Mouse (Mus musculus) c-Kit-positive CD71-negative TER-119-negative erythroid progenitor cells, embryonic 14.5 days (primary cell): Measurements from ENCODE around the gene Vmn1r24.
"Not testable (repeated sequence)": the region's sequence is repeated elsewhere in the genome, so short reads cannot be mapped to it uniquely, and the experiment has no call there.

Experiments used
- DNase-seq: peaks from one replicate; pipeline ENCODE4 v3.0.0-alpha.2; 2013; ENCODE audit warnings: low read depth

Gene Vmn1r24

DNA sequence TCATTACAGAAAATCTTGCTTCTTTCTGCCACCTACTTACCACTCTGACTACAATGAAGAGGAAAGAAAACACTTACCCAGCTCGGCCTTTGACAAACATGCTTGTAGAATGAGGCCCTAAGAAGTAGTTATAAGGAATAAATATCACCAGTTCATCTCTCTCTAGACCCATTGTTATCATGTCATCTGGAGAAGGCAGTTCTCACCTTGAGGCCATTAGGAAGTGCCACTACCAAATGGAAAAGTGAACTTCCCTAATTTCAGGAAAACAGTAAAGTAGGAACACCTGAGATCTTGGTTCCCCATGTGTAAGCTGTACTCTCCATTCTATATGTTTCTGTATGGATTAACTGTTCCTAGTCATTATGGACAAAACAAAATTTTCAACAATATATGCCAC, at the start of gene Vmn1r24:
Vmn1r24 (minus strand) TSS at position 101 of the 400 bp plus-strand sequence.
- not testable (repeated sequence) for DNase-seq

DNA sequence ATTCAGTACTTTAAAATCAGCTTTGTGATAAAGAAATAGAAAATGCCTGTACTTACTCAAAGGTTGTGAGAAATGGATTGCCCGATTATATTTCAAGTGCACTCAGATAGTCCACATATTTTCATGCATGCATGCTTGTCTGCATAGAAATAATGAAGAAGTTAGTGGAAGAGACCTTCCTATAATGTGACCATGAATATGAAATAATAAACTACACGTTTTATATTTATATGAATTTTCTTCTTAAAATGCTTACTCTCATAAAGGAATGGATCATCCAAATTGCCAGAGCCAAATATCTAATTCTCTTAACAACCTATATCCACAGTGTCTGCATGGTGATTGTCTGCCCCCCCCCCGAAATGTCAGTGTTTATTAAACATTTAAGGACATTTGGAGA, 19.4 kb upstream of the Vmn1r24 start, which contains the start of gene Vmn1r25:
Vmn1r25 (minus strand) TSS at position 101 of the 400 bp plus-strand sequence.
- no peak for DNase-seq

DNA sequence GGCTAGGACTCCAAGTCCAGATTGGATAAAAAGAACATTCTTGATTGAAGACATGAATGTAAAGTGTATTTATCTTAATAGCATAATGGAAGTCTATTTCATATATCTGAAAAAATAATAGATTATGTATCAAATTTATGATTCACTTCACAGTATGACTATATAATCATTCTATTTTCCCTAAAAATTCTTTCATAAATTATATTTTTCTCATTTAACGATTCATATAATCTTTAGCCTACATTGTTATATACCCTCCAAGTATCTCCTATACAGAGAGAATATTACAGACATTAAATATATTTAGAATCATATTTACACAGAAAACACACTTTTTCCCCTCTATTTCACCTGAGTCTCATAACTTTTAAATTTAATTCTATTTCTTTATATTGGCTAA, 34.6 kb downstream of the Vmn1r24 start, which contains the start of gene Vmn1r23:
Vmn1r23 (minus strand) TSS at position 101 of the 400 bp plus-strand sequence.
- DNase-seq: no peak

DNA sequence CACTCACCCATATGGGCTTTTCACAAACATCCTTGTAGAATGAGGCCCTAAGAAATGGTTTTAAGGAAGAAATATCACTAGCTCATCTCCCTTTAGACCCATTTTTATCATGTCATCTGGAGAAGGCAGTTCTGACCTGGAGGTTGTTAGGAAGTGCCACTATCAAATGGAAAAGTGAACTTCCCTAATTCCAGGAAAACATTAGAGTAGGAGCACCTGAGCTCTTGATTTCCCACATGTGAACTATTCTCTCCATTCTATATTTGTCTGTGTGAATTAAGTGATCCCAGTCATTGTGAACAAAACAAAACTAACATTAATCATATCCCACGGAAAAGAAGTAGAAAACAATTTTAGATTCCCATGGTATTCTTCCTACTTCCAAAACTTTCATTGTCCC, 53.4 kb downstream of the Vmn1r24 start, which contains the start of gene Vmn1r22:
Vmn1r22 (minus strand) TSS at position 101 of the 400 bp plus-strand sequence.
- DNase-seq: no peak
